Mouse (Mus musculus) brain, embryonic 14.5 days (tissue): ENCODE results near the gene Slc41a2. TPM values are rescaled to one million over a fixed set of nuclear protein-coding genes. Genes with fewer than 3 reads are reported as not detected.

Experiments
- DNase-seq: peaks from one replicate; pipeline ENCODE4 v3.0.0-alpha.2; 2011; ENCODE audit warnings: low read depth
- CTCF ChIP-seq: fragments of 200-500 bp; IDR thresholded peaks from 2 replicates; pipeline ENCODE4 v1.5.1; 2012; ENCODE audit warnings: inconsistent platforms, mild to moderate bottlenecking, moderate library complexity, borderline replicate concordance; ENCODE audit not compliant: insufficient read depth, insufficient read length; ENCODE audit errors: extremely low read depth
- POLR2A ChIP-seq: fragments of 200-500 bp; IDR thresholded peaks from 2 replicates; pipeline ENCODE4 v1.6.1; 2012; ENCODE audit warnings: mild to moderate bottlenecking, inconsistent platforms, borderline replicate concordance; ENCODE audit not compliant: poor library complexity, insufficient read depth, insufficient read length, severe bottlenecking; ENCODE audit errors: extremely low read depth
- polyA plus RNA-seq: library from polyadenylated mRNA; depleted of rRNA; stranded (reverse); fragments of >200 nt; gene quantifications from 2 replicates; pipeline ENCODE4 v1.2.3, GENCODE M21; 2012

Gene Slc41a2
- polyA plus RNA-seq, 1 experiment: 7.4 TPM

DNA sequence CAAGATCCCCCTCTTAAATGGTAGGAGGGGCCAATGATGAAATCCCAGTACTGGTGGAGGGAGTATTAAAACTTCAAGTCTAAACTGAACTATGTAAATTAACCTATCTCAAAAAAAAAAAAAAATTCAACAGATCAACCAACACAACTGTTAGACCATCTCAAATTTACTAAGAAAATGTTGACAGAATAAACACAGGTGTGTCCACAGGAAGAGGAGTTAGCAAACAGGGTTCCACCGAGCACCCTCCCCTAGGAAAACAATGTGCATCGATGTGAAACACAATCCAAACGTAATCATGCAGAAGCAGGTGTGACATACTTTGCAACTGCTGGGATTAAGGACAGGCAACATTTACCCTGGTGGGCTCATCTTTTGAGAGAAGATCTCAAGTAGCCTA is 12.8 kb downstream of the Slc41a2 start:
- no peak for DNase-seq
- TF ChIP-seq POLR2A: no peak
- no peak for TF ChIP-seq CTCF

DNA sequence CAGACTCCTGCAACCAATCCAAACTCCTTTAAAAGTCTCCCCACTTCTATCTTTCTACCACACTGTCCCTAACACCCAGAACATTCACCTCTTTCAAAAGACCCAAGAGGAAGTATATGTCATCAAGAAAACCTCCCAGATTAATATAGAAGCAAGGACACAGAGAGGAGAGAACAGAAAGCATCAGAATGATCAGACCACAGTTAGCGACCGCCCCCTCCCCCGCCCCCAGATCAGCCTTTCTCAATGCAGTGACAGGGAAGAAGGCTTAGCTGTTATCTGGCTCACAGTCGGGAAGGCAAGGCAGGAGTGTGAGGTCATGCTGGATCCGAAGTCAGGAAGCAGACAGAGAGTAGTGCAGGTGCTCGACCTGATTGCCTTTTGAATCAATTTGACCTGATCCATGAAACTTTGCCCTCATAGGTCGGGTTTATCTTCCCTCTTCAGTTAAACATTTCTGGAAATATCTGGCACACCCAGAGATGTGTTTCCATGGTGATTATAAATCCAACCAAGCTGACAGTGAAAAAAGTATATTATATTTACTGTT is 15.1 kb downstream of the Slc41a2 start:
- TF ChIP-seq CTCF: no peak
- no peak for TF ChIP-seq POLR2A
- no peak for DNase-seq

DNA sequence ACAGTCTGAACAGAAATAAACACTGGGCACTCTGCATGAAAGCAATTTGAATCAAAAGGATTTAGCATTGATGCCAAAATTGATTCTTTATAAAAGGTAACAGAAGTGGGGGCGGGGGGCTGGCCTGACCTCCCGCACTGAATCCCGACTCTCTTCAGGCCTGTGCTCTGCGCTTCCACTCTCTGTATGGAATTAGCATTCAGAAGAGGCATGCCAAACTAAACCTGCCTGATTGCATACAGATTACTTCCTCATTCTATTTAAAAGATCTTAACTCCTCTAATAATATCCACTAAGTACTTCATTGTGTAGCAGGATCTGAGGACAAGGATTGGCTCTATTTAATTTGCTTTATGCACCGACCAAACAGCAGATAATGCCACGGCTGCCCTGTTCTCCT is 16.2 kb downstream of the Slc41a2 start:
- peak; percentile 36 for DNase-seq
- no peak for TF ChIP-seq CTCF
- TF ChIP-seq POLR2A: no peak

- TF ChIP-seq POLR2A: no peak
- TF ChIP-seq CTCF: no peak
- no peak for DNase-seq
These were observed 16.8 kb downstream of the Slc41a2 start for GRCm38 (mm10) chr10:83320870-83321269.

DNA sequence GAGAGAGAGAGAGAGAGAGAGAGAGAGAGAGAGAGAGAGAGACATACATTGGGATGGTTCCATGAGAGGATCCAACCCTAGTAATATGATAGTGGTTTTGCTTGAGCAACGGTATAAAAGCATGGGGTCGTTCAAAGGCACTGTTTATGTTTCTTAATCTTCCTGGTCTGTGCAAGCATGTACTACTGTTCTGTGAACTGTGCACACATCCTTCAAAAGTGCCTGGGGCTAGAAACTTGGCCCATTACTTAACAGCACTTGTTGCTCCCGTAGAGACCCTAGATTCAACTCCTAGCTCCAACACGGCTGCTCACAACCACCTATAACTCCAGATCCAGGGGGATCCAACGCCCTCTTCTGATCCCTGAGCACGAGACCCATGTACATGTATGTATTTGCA is 17.3 kb downstream of the Slc41a2 start:
- TF ChIP-seq POLR2A (no peak), CTCF (no peak)
- DNase-seq: no peak

DNA sequence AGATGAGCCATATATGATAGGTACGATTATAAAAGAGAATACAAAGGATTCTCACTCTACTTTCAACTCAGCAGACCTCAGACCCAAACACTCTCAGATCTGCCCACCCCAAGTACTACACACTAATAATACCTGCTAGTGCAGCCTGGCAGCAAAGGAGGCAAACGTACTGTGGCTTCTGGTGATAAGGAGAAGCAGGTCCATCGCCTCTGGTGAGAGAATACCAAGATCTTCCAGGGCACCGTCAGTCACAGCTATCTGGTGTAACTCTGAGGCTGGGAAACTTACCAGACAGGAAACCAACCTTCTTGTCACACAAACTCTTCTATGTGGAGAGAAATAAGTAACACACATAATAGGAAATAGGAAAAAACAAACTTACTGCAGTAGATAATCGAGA is 24.6 kb downstream of the Slc41a2 start:
- TF ChIP-seq POLR2A: no peak
- TF ChIP-seq CTCF: no peak
- no peak for DNase-seq

GRCm38 (mm10) chr10:83310356-83310755 is 27.3 kb downstream of the Slc41a2 start:
- DNase-seq: no peak
- TF ChIP-seq POLR2A (no peak), CTCF (no peak)

DNA sequence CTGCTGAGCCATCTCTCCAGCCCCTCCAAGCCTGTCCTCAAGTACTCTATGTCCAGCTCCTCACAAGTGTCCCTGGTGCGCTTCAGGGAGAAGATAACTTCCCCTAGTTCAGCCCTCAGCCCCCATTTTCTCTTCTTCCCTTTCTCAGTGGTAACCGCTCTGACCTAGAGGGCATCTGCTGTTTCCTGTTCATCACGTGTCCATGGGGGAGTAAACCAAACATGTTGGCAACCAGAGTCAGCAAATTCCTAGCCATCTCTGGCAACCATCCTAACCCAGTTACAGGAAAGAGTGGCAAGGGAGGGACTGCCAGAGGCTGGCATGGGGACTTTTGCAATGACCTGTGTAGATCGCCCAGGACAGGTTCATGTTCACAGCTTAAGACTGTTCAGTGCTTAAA is 36.0 kb downstream of the Slc41a2 start:
- DNase-seq: no peak
- TF ChIP-seq CTCF: no peak
- no peak for TF ChIP-seq POLR2A

DNA sequence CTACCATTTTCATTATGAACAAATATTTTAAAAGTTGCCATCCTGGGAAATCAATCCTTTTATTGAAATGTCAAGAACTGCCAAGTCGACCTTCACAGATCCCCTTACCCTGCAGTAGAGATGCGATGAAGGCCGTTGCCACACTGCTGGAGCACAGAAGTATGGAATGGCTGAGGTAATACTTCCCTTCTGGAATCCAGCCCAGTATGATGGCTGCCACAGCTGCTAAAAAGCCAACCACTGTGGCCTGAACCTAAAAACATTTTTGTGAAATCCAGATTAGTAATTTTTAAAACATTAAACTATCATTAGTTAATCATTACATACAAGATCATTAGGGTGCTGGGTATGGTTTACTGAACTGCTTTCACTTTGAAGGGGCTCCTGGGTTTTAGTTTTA is 36.6 kb downstream of the Slc41a2 start:
- TF ChIP-seq CTCF (no peak), POLR2A (no peak)
- no peak for DNase-seq

DNA sequence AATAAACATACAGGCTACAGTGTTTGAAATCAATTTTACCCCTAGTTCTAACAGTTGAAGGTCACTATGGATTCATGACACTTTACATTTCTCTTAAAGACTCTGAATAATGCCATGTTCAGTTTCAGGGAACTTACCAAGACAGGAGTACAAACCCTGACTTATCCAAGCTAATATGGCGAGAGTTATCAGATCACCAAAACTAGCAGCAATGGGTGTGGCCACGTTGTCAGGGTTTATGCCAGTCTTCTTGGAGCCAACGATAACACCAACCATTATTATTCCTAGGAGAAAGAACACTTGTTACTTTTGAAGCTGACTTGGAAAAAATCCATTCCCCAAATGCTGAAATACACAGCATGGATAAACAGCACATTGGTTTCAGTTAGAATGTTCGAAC is 40.7 kb downstream of the Slc41a2 start:
- TF ChIP-seq CTCF: no peak
- no peak for TF ChIP-seq POLR2A
- no peak for DNase-seq

- DNase-seq: peak; percentile 66
- peak; percentile 65; the same call in 1 of the 2 replicates for TF ChIP-seq CTCF
- TF ChIP-seq POLR2A: no peak
These were observed 42.9 kb downstream of the Slc41a2 start for GRCm38 (mm10) chr10:83294746-83295145.

- TF ChIP-seq POLR2A (no peak), CTCF (no peak)
These were observed 44.3 kb downstream of the Slc41a2 start for GRCm38 (mm10) chr10:83293352-83293751.

More at GRCm38 (mm10) chr10:83293352-83293751, 44.3 kb downstream of the Slc41a2 start:
- DNase-seq: no peak
